Comparison of ENCODE assay signal across 21 mouse cellular contexts in genomic region chr2:142694936-142695331, GRCm38 (mm10).
"Had no signal": no experiment of that assay in that cellular context is flagged by ENCODE, and none has a peak within 500 bp of the region (broad histone marks: within the 10 kb centered on the region; RNA-seq: fewer than 3 reads in every experiment).

No protein-coding gene starts in this region.

- H3K4me3 ChIP-seq: heart, adult 2 months; heart, embryonic 13.5 days; heart, embryonic 15.5 days; hindbrain, embryonic 13.5 days; kidney, embryonic 15.5 days; limb, embryonic 13.5 days; limb, embryonic 15.5 days; liver, embryonic 12.5 days had no signal

- ATAC-seq: intestine, embryonic 16.5 days; liver, embryonic 12.5 days had no signal

- H3K27me3 ChIP-seq: heart, embryonic 13.5 days; heart, embryonic 15.5 days; hindbrain, embryonic 13.5 days; kidney, embryonic 15.5 days; limb, embryonic 13.5 days; limb, embryonic 15.5 days; liver, embryonic 12.5 days had no signal

- DNase-seq: gastrocnemius, postnatal 14 days; gastrocnemius, postnatal 36 days; heart, adult 2 months; heart, postnatal 14 days; heart, postnatal 36 days; kidney, adult 11 months; kidney, postnatal 14 days; layer of hippocampus, adult 9-11 months; layer of hippocampus, postnatal 36 days; left cerebral cortex, postnatal 4 days had no signal

- H3K36me3 ChIP-seq: heart, embryonic 15.5 days; kidney, embryonic 15.5 days; limb, embryonic 15.5 days; liver, embryonic 12.5 days had no signal

- H3K4me2 ChIP-seq: heart, embryonic 11.5 days; heart, embryonic 13.5 days; heart, embryonic 15.5 days; hindbrain, embryonic 13.5 days; kidney, embryonic 15.5 days; limb, embryonic 13.5 days; limb, embryonic 15.5 days; liver, embryonic 12.5 days had no signal

- H3K27ac ChIP-seq: heart, adult 2 months; heart, embryonic 13.5 days; heart, embryonic 15.5 days; hindbrain, embryonic 13.5 days; kidney, embryonic 15.5 days; kidney, postnatal 0 days; limb, embryonic 13.5 days; limb, embryonic 15.5 days; liver, embryonic 12.5 days; liver, embryonic 14.5 days had no signal

- H3K9me3 ChIP-seq: heart, embryonic 13.5 days; heart, embryonic 15.5 days; hindbrain, embryonic 13.5 days; kidney, embryonic 15.5 days; limb, embryonic 13.5 days; limb, embryonic 15.5 days; liver, embryonic 12.5 days had no signal

- H3K4me1 ChIP-seq: kidney, embryonic 15.5 days; limb, embryonic 15.5 days; liver, embryonic 12.5 days had no signal

- H3K9ac ChIP-seq: heart, embryonic 13.5 days; heart, embryonic 15.5 days; hindbrain, embryonic 13.5 days; kidney, embryonic 15.5 days; limb, embryonic 13.5 days; limb, embryonic 15.5 days; liver, embryonic 12.5 days; liver, embryonic 14.5 days had no signal
